Comparison of ENCODE assay signal across 26 mouse cellular contexts in genomic region chr9:56862863-56863262, GRCm38 (mm10). TPM values are rescaled to one million over a fixed set of nuclear protein-coding genes. Genes with fewer than 3 reads are reported as not detected.
DNase-seq lines count a peak whose midpoint lies in the region; ATAC-seq lines count a peak whose summit lies in the region.
"Had no signal": no experiment of that assay in that cellular context is flagged by ENCODE, and none has a peak within 500 bp of the region (broad histone marks: within the 10 kb centered on the region; RNA-seq: fewer than 3 reads in every experiment).

No protein-coding gene starts in this region.

- no peaks in the 10 kb centered on the region for H3K27me3 ChIP-seq in intestine, embryonic 15.5 days (replicated peaks)
- H3K27me3 ChIP-seq in intestine, embryonic 16.5 days (replicated peaks; ENCODE audit: control insufficient read depth, insufficient read depth, low read length), result no peaks in the 10 kb centered on the region

- ATAC-seq in intestine, embryonic 15.5 days, result no peak
- no peak for ATAC-seq in intestine, embryonic 16.5 days
- no peak for ATAC-seq in erythroblast, adult 5-6 weeks (replicated peaks; ENCODE audit: low FRiP score, poor library complexity, severe bottlenecking)
- ATAC-seq: forebrain, embryonic 14.5 days; hindbrain, embryonic 16.5 days; inflammation-experienced regulatory T-cells, adult 6 months had no signal

- H3K36me3 ChIP-seq in intestine, embryonic 15.5 days, result no peaks in the 10 kb centered on the region
- no peaks in the 10 kb centered on the region for H3K36me3 ChIP-seq in intestine, embryonic 16.5 days (ENCODE audit: control insufficient read depth, insufficient read depth, low read length)
- H3K36me3 ChIP-seq: embryonic facial prominence, embryonic 12.5 days; forebrain, embryonic 10.5 days; heart, embryonic 10.5 days; hindbrain, embryonic 12.5 days had no signal

- H3K9ac ChIP-seq in intestine, embryonic 15.5 days, result no peak overlapping the region
- H3K9ac ChIP-seq in intestine, embryonic 16.5 days (ENCODE audit: low read depth, low read length), result no peak overlapping the region
- H3K9ac ChIP-seq: embryonic facial prominence, embryonic 12.5 days; hindbrain, embryonic 12.5 days had no signal

- peaks cover 50% of the 10 kb centered on the region for H3K4me1 ChIP-seq in intestine, embryonic 15.5 days (replicated peaks)
- peaks cover 46% of the 10 kb centered on the region for H3K4me1 ChIP-seq in intestine, embryonic 16.5 days (ENCODE audit: control insufficient read depth, insufficient read depth, low read length)

- no peak overlapping the region for H3K4me2 ChIP-seq in intestine, embryonic 15.5 days (replicated peaks)
- no peak overlapping the region for H3K4me2 ChIP-seq in intestine, embryonic 16.5 days (ENCODE audit: low read depth, low read length)
- H3K4me2 ChIP-seq: embryonic facial prominence, embryonic 12.5 days; hindbrain, embryonic 12.5 days had no signal

- WGBS in intestine, embryonic 15.5 days, result 16% methylated on average over 2 of the region's 2 CpGs
- 24% methylated on average over 2 of the region's 2 CpGs for WGBS in intestine, embryonic 16.5 days

- peak; percentile 57 for DNase-seq in kidney, adult 9 months
- DNase-seq in kidney, postnatal 4 days, result no peak
- peak; percentile 43 for DNase-seq in kidney, postnatal 10 days
- peak; percentile 21 for DNase-seq in yolk sac, embryonic 10.5 days (ENCODE audit: low spot score)
- no peak for DNase-seq in cerebellum, adult 18-20 months
- DNase-seq: adrenal gland, postnatal 10 days; cerebellum, adult 8-10 months; cerebellum, postnatal 14 days; embryo, embryonic 11 days; gastrocnemius, postnatal 10 days; heart, adult 18-20 months; heart, postnatal 10 days; heart, postnatal 4 days had no signal

- no peak overlapping the region for H3K4me3 ChIP-seq in intestine, embryonic 15.5 days (replicated peaks)
- no peak overlapping the region for H3K4me3 ChIP-seq in intestine, embryonic 16.5 days (ENCODE audit: low read length)
- H3K4me3 ChIP-seq: embryonic facial prominence, embryonic 12.5 days; erythroblast, embryonic 14.5 days; forebrain, embryonic 10.5 days; heart, embryonic 10.5 days; hindbrain, embryonic 12.5 days had no signal

- H3K27ac ChIP-seq in intestine, embryonic 15.5 days, result 0 out of 2 replicates have a peak overlapping the region, but pooled peaks have one; percentile 4
- no peak overlapping the region for H3K27ac ChIP-seq in intestine, embryonic 16.5 days (ENCODE audit: low read length)
- H3K27ac ChIP-seq: embryonic facial prominence, embryonic 12.5 days; forebrain, embryonic 10.5 days; heart, embryonic 10.5 days; hindbrain, embryonic 12.5 days had no signal

- H3K9me3 ChIP-seq in intestine, embryonic 15.5 days, result no peaks in the 10 kb centered on the region
- no peaks in the 10 kb centered on the region for H3K9me3 ChIP-seq in intestine, embryonic 16.5 days (ENCODE audit: control insufficient read depth, low read length)
- H3K9me3 ChIP-seq: embryonic facial prominence, embryonic 12.5 days; forebrain, embryonic 10.5 days; heart, embryonic 10.5 days; hindbrain, embryonic 12.5 days had no signal

RNA-seq across cellular contexts. Expression of gene Odf3l1, which starts 1.6 kb away (rescaled TPM):
- 1.2 and 1.3 TPM in 2 replicates for polyA plus RNA-seq in intestine, embryonic 15.5 days (2015; fragmentation: Nextera tagmentation; extraction: Ambion mirVana)
- polyA plus RNA-seq in intestine, embryonic 16.5 days (2015; fragmentation: Nextera tagmentation; extraction: Ambion mirVana), result 1.4 and 1.5 TPM in 2 replicates
- not detected in 2 replicates for total RNA-seq in erythroblast, adult 5-6 weeks (2015; ENCODE audit: low replicate concordance)
- not detected in 2 replicates for total RNA-seq in erythroblast, adult 5-6 weeks (2017; ENCODE audit: low replicate concordance)
- total RNA-seq: CH12.LX; common myeloid progenitor, adult 5-6 weeks; heart, adult 18-20 months had no signal
- polyA plus RNA-seq: erythroblast, embryonic 14.5 days; forebrain, embryonic 10.5 days; forebrain, embryonic 14.5 days; hindbrain, embryonic 16.5 days; inflammation-experienced regulatory T-cells, adult 6 months had no signal

RNA-seq across cellular contexts. Expression of gene Cspg4, which starts 2.0 kb away (rescaled TPM):
- 19.0 and 20.1 TPM in 2 replicates for polyA plus RNA-seq in intestine, embryonic 15.5 days (2015; fragmentation: Nextera tagmentation; extraction: Ambion mirVana)
- 17.4 and 18.2 TPM in 2 replicates for polyA plus RNA-seq in intestine, embryonic 16.5 days (2015; fragmentation: Nextera tagmentation; extraction: Ambion mirVana)
- total RNA-seq in erythroblast, adult 5-6 weeks (2015; ENCODE audit: low replicate concordance), result not detected in 2 replicates
- total RNA-seq in erythroblast, adult 5-6 weeks (2017; ENCODE audit: low replicate concordance), result 0.28 TPM in 1 of 2 replicates, not detected in the other
- total RNA-seq: common myeloid progenitor, adult 5-6 weeks had no signal
- polyA plus RNA-seq: erythroblast, embryonic 14.5 days; inflammation-experienced regulatory T-cells, adult 6 months had no signal

Comparison
In these comparisons a context has a peak if more than half of its experiments do, and no peak if none do; other contexts are left out.
1. DNase-seq: peak in kidney, adult 9 months (single experiment), kidney, postnatal 10 days (single experiment) and yolk sac, embryonic 10.5 days (single experiment); none in kidney, postnatal 4 days (0 of 2) and cerebellum, adult 18-20 months (0 of 2).